Mouse (Mus musculus) layer of hippocampus, postnatal 10 days (tissue): ENCODE data around the gene Adam17. TPM values are rescaled to one million over a fixed set of nuclear protein-coding genes. Genes with fewer than 3 reads are reported as not detected.

ENCODE experiments used
- total RNA-seq, 2 experiments: library from RNA; stranded (reverse); gene quantifications; 2 replicates each; pipeline ENCODE4 v1.2.3; 2021

Gene Adam17
- total RNA-seq, 2 experiments from 2014 or later, result 21.5 to 26.4 TPM

Other genes with a start within 250 kb of the Adam17 start
- 10 to 100 TPM; 53.1 to 56.8 TPM for gene Cpsf3, start 88.2 kb downstream of the Adam17 start, total RNA-seq
- 10 to 100 TPM; 39.5 to 43.0 TPM for gene Itgb1bp1, start 87.3 kb downstream of the Adam17 start, total RNA-seq
- 10 to 100 TPM; 17.8 to 20.6 TPM for gene Iah1, start 57.2 kb downstream of the Adam17 start, total RNA-seq
- gene Ywhaq, start 44.0 kb upstream of the Adam17 start, total RNA-seq, result 100 to 1,000 TPM; 644 to 671 TPM